Mouse (Mus musculus) hindbrain, postnatal 0 days (tissue): Measurements from ENCODE around the gene Igf1r. TPM values are rescaled to one million over a fixed set of nuclear protein-coding genes. Genes with fewer than 3 reads are reported as not detected.

Experiments
- ATAC-seq: fragments of 200-750 bp; cut with Nextera tagmentation; 2 replicates; pipeline ENCODE4 v1.8.0; 2017; ENCODE audit warnings: mild to moderate bottlenecking, moderate TSS enrichment, moderate library complexity
- DNase-seq: peaks from one replicate; pipeline ENCODE4 v3.0.0-alpha.2; 2015; ENCODE audit warnings: low spot score
- H3K27ac ChIP-seq: fragments of 300-500 bp; sonication (generic); 2 replicates; pipeline ENCODE4 v1.5.1; 2014; ENCODE audit warnings: mild to moderate bottlenecking
- H3K27me3 ChIP-seq: fragments of 300-500 bp; sonication (generic); 2 replicates; pipeline ENCODE4 v1.6.1; 2014; ENCODE audit warnings: low read length, mixed read lengths; ENCODE audit not compliant: insufficient read depth
- H3K36me3 ChIP-seq: fragments of 300-500 bp; sonication (generic); 2 replicates; pipeline ENCODE4 v1.6.1; 2014; ENCODE audit warnings: low read length, mixed read lengths; ENCODE audit not compliant: insufficient read depth
- H3K4me1 ChIP-seq: fragments of 300-500 bp; sonication (generic); 2 replicates; pipeline ENCODE4 v1.6.1; 2014; ENCODE audit warnings: antibody characterized with exemption, low read length, mixed read lengths; ENCODE audit not compliant: insufficient read depth
- H3K4me2 ChIP-seq: fragments of 300-500 bp; sonication (generic); 2 replicates; pipeline ENCODE4 v1.6.1; 2014; ENCODE audit warnings: low read depth, mild to moderate bottlenecking, low read length, moderate library complexity, mixed read lengths
- H3K4me3 ChIP-seq: fragments of 300-500 bp; sonication (generic); 2 replicates; pipeline ENCODE4 v1.5.1; 2014; ENCODE audit warnings: low read length
- H3K9ac ChIP-seq: fragments of 300-500 bp; sonication (generic); replicated peaks from 2 replicates; pipeline ENCODE4 v1.6.1; 2014; ENCODE audit warnings: mild to moderate bottlenecking, low read length, moderate library complexity, mixed read lengths
- H3K9me3 ChIP-seq: fragments of 300-500 bp; sonication (generic); 2 replicates; pipeline ENCODE4 v1.6.1; 2016; ENCODE audit warnings: low read length, mixed read lengths
- CTCF ChIP-seq: IDR thresholded peaks from 2 replicates; pipeline ENCODE4 v1.5.1; 2016; ENCODE audit warnings: antibody characterized with exemption, control low read depth, low read depth
- WGBS: fragments of 180-500 bp; shearing (Covaris S2); extraction: QIAGEN DNeasy Blood & Tissue Kit; methylation state at CpG from one replicate; pipeline ENCODE4 v1.1.7; 2014; 5-methylcytosine and 5-hydroxymethylcytosine counted together
- polyA plus RNA-seq: library from polyadenylated mRNA; unstranded; fragments of >200 nt; fragmentation: Nextera tagmentation; extraction: Ambion mirVana; gene quantifications from 2 replicates; pipeline ENCODE4 v1.2.1, GENCODE M21; 2015
- total RNA-seq: library from RNA; depleted of rRNA; stranded (reverse); fragments of >200 nt; gene quantifications from 2 replicates; pipeline ENCODE4 v1.2.3, GENCODE M21; 2014

Igf1r gene
- total and polyA plus RNA-seq, 2 experiments from 2014 or later: 12.1 to 36.2 TPM

GRCm38 (mm10) chr7:68090576-68090975, 137.9 kb downstream of the Igf1r start:
- H3K36me3 ChIP-seq: no peaks in the 10 kb centered on the region
- peaks cover 16% of the 10 kb centered on the region; the same call in 1 of the 2 replicates for H3K4me1 ChIP-seq
- H3K9ac ChIP-seq: no peak overlapping the region
- no peak for DNase-seq
- H3K27me3 ChIP-seq: no peaks in the 10 kb centered on the region
- H3K4me2 ChIP-seq: no peak overlapping the region
- H3K9me3 ChIP-seq: no peaks in the 10 kb centered on the region
- 84% methylated on average over 8 of the region's 8 CpGs for WGBS
- ATAC-seq: no peak
- H3K27ac ChIP-seq: no peak overlapping the region
- TF ChIP-seq CTCF: no peak
- H3K4me3 ChIP-seq: no peak overlapping the region

- H3K4me1 ChIP-seq: 0 out of 2 replicates have a peak, but pooled peaks cover 3% of the 10 kb centered on the region
Observed at GRCm38 (mm10) chr7:68092304-68092978, 139.8 kb downstream of the Igf1r start.

DNA sequence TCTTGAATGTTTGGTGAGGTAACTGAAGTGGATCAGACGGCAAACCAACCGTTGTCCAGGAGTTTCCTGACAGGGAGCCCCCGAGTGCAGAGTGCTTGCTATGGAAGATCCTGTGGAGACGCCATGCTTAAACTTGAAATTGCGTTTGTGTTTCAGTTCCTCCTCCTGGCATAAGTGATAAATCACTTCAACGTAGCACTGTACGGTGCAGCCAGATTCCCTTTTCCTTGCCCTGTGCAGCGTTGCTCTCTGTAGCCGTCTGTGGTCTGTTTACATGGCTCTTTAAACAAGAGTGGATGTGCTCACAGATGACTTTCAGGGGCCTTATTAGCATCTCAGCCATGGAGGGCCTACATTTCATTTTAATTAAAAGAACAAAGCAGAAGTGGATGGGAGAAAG, 141.2 kb downstream of the Igf1r start:
- no peak for DNase-seq

More at GRCm38 (mm10) chr7:68092304-68092978, 139.8 kb downstream of the Igf1r start:
- H3K9ac ChIP-seq: no peak overlapping the region
- H3K9me3 ChIP-seq: no peaks in the 10 kb centered on the region
- H3K27ac ChIP-seq: no peak overlapping the region
- no peaks in the 10 kb centered on the region for H3K36me3 ChIP-seq
- no peak overlapping the region for H3K4me3 ChIP-seq
- TF ChIP-seq CTCF: no peak
- WGBS: 80% methylated on average over 8 of the region's 8 CpGs
- ATAC-seq (no peak), DNase-seq (no peak)
- H3K4me2 ChIP-seq: no peak overlapping the region
- no peaks in the 10 kb centered on the region for H3K27me3 ChIP-seq

GRCm38 (mm10) chr7:68095574-68095973, 142.9 kb downstream of the Igf1r start:
- WGBS: 35% methylated on average over 4 of the region's 4 CpGs
- no peaks in the 10 kb centered on the region for H3K36me3 ChIP-seq
- ATAC-seq: peak; percentile 35; the same call in 1 of the 2 replicates
- H3K27ac ChIP-seq: no peak overlapping the region
- H3K9me3 ChIP-seq: no peaks in the 10 kb centered on the region
- H3K4me3 ChIP-seq: no peak overlapping the region
- H3K9ac ChIP-seq: no peak overlapping the region
- no peak overlapping the region for H3K4me2 ChIP-seq
- H3K27me3 ChIP-seq: no peaks in the 10 kb centered on the region
- no peak for TF ChIP-seq CTCF
- 0 out of 2 replicates have a peak, but pooled peaks cover 3% of the 10 kb centered on the region for H3K4me1 ChIP-seq
- no peak for DNase-seq

More for the DNA sequence above, 141.2 kb downstream of the Igf1r start:
- no peak overlapping the region for H3K4me3 ChIP-seq
- no peak for ATAC-seq
- no peaks in the 10 kb centered on the region for H3K9me3 ChIP-seq
- no peak overlapping the region for H3K9ac ChIP-seq
- no peak overlapping the region for H3K4me2 ChIP-seq
- H3K4me1 ChIP-seq: 0 out of 2 replicates have a peak, but pooled peaks cover 3% of the 10 kb centered on the region
- H3K27me3 ChIP-seq: no peaks in the 10 kb centered on the region
- H3K27ac ChIP-seq: no peak overlapping the region; the same call in 1 of the 2 replicates
- H3K36me3 ChIP-seq: no peaks in the 10 kb centered on the region
- TF ChIP-seq CTCF: no peak
- WGBS: 62% methylated on average over 9 of the region's 9 CpGs

GRCm38 (mm10) chr7:68096411-68096810, 143.8 kb downstream of the Igf1r start:
- Histone ChIP-seq H3K27me3 (no peaks in the 10 kb centered on the region), H3K9me3 (no peaks in the 10 kb centered on the region), H3K27ac (no peak overlapping the region), H3K36me3 (no peaks in the 10 kb centered on the region), H3K9ac (no peak overlapping the region), H3K4me1 (0 out of 2 replicates have a peak, but pooled peaks cover 3% of the 10 kb centered on the region), H3K4me2 (no peak overlapping the region), H3K4me3 (no peak overlapping the region)
- no peak for TF ChIP-seq CTCF
- ATAC-seq (no peak), DNase-seq (no peak)
- WGBS: 89% methylated on average over 6 of the region's 6 CpGs

GRCm38 (mm10) chr7:68097081-68097836, 144.6 kb downstream of the Igf1r start:
- 89% methylated on average over 7 of the region's 7 CpGs for WGBS
- H3K9me3 ChIP-seq: no peaks in the 10 kb centered on the region
- no peak overlapping the region for H3K4me3 ChIP-seq
- DNase-seq: no peak
- 0 out of 2 replicates have a peak, but pooled peaks cover 3% of the 10 kb centered on the region for H3K4me1 ChIP-seq
- TF ChIP-seq CTCF: no peak
- H3K36me3 ChIP-seq: no peaks in the 10 kb centered on the region
- H3K9ac ChIP-seq: no peak overlapping the region
- ATAC-seq: no peak
- no peak overlapping the region for H3K27ac ChIP-seq
- no peaks in the 10 kb centered on the region for H3K27me3 ChIP-seq
- no peak overlapping the region for H3K4me2 ChIP-seq
